Mouse (Mus musculus) bone marrow macrophage, adult 2 months (primary cell): ENCODE measurements around the gene Sh3pxd2a. TPM values are rescaled to one million over a fixed set of nuclear protein-coding genes. Genes with fewer than 3 reads are reported as not detected.

Experiments used
- H3K27ac ChIP-seq: 2 replicates; pipeline ENCODE4 v1.5.1; 2012; ENCODE audit warnings: low read depth, low read length; ENCODE audit not compliant: insufficient read depth
- H3K4me1 ChIP-seq: 2 replicates; pipeline ENCODE4 v1.6.1; 2012; ENCODE audit warnings: low read length; ENCODE audit not compliant: control insufficient read depth, insufficient read depth
- H3K4me3 ChIP-seq: 2 replicates; pipeline ENCODE4 v1.5.1; 2012; ENCODE audit warnings: mild to moderate bottlenecking, low read length, moderate library complexity; ENCODE audit not compliant: insufficient read depth
- CTCF ChIP-seq: IDR thresholded peaks from 2 replicates; pipeline ENCODE4 v1.5.1; 2012; ENCODE audit warnings: low read depth, mild to moderate bottlenecking, low read length, moderate library complexity
- POLR2A ChIP-seq: IDR thresholded peaks from 2 replicates; pipeline ENCODE4 v1.6.1; 2012; ENCODE audit warnings: mild to moderate bottlenecking, low read depth, low read length, borderline replicate concordance
- polyA plus RNA-seq: library from polyadenylated mRNA; stranded (reverse); fragments of >200 nt; gene quantifications from 2 replicates; pipeline ENCODE4 v1.2.4, GENCODE M21; 2012; ENCODE audit not compliant: missing spikeins, insufficient read depth, insufficient read length

The Sh3pxd2a gene
- polyA plus RNA-seq, 1 experiment = 12.7 TPM

- H3K4me1 ChIP-seq = peaks cover 26% of the 10 kb centered on the region
- H3K4me3 ChIP-seq = no peak overlapping the region
- no peak overlapping the region for H3K27ac ChIP-seq
- TF ChIP-seq CTCF (no peak), POLR2A (no peak)
Observed at GRCm38 (mm10) chr19:47329102-47329501, 135.1 kb downstream of the Sh3pxd2a start.

DNA sequence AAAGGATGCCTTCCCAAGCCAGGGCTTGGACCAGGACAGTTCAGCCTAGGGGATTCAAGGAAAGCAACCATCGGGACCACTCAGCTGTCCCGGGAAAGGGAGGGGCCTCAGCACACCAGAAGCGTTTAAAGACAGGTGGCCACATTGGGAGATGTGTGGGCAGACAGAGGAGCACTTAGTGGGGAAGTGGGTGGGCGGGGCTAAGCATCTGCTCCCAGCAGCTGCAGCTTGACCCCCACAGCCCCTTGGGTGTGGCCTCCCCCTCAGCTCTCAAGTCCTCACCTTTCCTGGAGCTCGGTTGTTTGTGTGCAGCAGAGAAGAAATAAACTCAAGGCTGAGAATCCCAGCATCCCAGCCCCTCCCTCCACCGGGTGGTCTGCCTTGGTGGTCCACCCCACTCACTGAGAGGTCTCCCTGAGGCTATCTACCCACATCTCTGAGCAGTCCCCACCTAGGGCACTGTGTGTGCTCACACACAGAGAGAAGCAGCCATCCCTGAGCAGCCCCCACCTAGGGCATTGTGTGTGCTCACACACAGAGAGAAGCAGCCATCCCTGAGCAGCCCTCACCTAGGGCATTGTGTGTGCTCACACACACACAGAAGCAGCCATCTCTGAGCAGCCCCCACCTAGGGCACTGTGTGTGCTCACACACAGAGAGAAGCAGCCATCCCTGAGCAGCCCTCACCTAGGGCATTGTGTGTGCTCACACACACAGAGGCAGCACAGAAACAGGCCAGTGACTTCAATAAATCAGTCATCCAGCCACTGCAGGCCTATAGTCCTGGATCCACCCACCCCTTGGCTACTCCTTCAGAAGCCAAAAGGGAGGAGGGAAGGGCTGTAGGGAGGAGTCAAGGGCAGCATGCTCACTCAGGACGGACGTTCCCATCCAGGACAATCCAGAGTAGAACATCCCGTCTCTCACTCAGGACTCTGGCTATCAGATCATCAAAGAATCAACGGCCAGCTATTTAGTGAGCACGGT is 136.0 kb downstream of the Sh3pxd2a start:
- Histone ChIP-seq H3K27ac (no peak overlapping the region), H3K4me1 (peaks cover 26% of the 10 kb centered on the region), H3K4me3 (no peak overlapping the region)
- no peak for TF ChIP-seq POLR2A
- no peak for TF ChIP-seq CTCF

DNA sequence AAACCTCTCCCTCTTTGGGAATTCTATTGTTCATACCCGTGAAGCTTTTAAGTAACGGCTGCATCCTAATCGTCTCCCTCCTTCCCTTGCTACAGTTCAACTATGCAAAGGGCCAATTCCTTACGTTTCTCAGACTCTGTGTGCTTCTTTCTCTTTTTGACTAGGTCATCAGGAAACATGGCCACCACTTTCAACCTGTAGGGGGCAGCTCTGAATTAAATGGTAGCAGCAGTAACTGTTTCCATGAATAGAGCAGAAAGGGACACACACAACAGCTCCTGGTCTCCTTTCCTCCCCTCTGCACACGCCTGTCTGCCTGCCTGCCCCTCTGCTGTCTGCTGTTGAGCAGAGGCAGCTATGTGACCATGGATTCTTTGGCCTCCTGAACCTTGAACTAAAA is 138.3 kb downstream of the Sh3pxd2a start:
- Histone ChIP-seq H3K4me1 (peaks cover 21% of the 10 kb centered on the region), H3K4me3 (no peak overlapping the region), H3K27ac (no peak overlapping the region)
- no peak for TF ChIP-seq CTCF
- TF ChIP-seq POLR2A = no peak

GRCm38 (mm10) chr19:47323096-47323849 is 140.9 kb downstream of the Sh3pxd2a start:
- Histone ChIP-seq H3K4me3 (no peak overlapping the region), H3K27ac (no peak overlapping the region), H3K4me1 (no peaks in the 10 kb centered on the region)
- no peak for TF ChIP-seq POLR2A

DNA sequence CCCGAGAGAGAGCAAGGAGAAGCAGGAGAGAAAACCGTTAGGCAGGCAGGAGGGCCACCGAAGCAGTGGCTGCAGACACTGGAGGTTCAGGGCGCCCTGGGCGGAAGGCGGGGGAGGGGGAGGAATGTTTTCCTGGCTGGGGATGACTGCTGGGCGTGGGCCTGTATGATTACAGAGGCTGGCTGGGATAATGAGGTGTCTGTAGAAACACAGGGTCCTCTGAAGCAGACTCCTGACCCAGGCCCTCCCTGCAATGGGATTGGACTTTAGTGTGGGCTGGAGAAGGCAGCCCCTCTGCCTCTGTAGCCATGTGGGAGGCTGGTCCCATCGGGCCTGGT is 143.9 kb downstream of the Sh3pxd2a start:
- no peak overlapping the region for H3K4me3 ChIP-seq
- no peak for TF ChIP-seq POLR2A
- TF ChIP-seq CTCF = no peak
- H3K27ac ChIP-seq = no peak overlapping the region
- peaks cover 10% of the 10 kb centered on the region; the same call in 1 of the 2 replicates for H3K4me1 ChIP-seq

DNA sequence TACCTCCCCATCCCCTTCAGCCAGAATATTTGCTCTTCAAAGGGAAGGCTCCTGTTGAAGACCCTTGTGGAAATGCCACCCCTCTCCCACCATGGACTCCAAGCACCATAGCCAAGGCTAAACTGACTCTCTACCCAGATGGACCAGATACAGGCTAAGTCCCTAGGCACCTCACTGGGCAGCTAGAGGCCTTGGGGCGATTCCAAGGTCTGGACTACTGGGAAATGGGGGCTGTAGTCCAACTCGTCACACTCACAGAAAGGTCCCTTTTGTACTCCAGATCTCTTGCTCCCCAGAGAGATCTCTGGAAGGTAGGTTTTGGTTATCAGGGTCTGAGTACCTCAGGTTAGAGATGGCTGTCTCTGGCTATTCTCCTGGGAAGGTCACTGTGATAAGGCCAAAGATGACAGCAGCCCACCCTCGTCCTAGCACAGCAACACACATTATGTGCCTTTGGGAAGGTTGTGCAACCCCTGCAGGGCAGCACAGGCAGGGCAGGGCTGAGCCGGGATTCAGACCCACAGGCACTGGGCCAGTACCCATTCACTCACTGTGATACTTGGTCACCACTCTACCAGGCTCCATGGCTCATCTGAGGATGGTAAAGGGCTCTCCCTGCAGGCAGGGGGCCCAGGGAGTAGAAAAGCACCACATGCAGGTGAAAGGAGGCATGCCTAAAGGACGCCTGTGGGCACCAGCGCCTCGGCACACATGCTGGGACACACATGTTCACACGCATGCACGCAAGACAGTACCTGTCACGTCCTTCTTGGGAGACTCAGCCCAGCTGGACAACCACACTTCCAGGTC is 144.5 kb downstream of the Sh3pxd2a start:
- TF ChIP-seq CTCF (no peak), POLR2A (no peak)
- peaks cover 15% of the 10 kb centered on the region for H3K4me1 ChIP-seq
- no peak overlapping the region for H3K27ac ChIP-seq
- H3K4me3 ChIP-seq = no peak overlapping the region

- Histone ChIP-seq H3K4me1 (peaks cover 15% of the 10 kb centered on the region), H3K27ac (no peak overlapping the region), H3K4me3 (no peak overlapping the region)
- TF ChIP-seq CTCF = no peak
- no peak for TF ChIP-seq POLR2A
Observed at GRCm38 (mm10) chr19:47319061-47319460, 145.1 kb downstream of the Sh3pxd2a start.

DNA sequence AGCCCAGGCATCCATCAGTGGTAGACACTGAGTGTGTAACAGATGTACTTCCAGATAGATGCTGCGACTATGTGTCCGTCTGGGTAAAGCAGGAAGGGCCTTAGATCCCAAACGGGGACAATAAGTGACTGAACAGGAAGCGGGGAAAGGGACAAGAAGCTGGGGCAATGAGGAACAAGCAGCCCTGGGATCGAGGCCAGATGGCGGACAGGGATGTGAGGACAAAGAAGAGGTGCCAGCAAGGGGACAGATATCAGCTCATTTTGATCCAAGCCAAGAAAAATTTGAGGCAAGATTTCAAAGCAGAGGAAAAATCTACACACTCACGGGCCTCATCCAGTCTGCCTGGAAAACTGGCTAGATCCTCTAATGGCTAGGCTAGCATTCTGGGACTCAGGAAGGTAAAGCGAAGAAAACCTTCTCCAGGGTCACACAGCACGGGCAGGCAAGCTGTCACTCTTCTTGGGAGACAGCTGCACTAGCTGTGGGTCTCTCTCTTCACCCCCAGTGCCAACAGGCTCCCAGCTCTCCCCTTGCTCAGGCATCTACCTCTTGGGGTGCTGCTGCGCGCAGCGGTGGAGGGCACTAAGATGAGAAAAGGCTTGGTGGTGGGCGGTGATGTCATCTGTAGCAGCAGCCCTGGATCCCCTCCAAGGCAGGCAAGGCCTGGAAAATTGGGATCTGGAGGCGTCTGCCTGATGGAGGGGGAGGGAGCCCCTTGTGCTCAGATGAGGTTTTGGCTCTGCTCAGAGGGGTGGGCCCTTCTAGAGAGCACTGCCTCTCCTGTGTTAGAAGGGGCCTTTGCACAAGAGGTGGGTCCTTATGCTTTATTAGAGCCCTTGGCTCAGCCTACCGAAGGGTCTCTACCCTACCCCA is 146.9 kb downstream of the Sh3pxd2a start:
- no peak overlapping the region for H3K27ac ChIP-seq
- no peak for TF ChIP-seq POLR2A
- no peak for TF ChIP-seq CTCF
- no peak overlapping the region for H3K4me3 ChIP-seq
- peaks cover 22% of the 10 kb centered on the region for H3K4me1 ChIP-seq
